Comparison of ENCODE assay signal across 14 mouse cellular contexts in the genomic region with DNA sequence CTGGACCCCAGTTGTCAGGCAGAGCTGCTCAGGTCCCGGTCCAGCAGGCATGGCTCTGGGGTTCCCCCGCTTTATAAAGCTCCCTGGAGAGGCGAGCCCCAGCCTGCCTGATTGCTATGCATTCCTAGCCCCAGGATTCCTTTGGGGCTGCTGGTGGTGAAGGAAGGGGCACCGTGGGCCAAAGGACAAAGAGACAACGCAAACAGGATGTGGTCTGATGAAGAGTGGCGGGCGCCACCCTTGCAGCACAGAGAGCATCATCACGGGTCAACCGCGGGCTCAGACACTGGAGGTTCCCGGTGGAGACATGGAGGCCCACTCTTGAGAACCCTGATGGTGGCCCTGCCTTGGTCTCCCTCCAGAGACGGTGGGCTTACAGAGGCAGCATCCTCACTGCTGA. TPM values are rescaled to one million over a fixed set of nuclear protein-coding genes. Genes with fewer than 3 reads are reported as not detected.
A peak's percentile ranks its signal among the peaks of the same experiment; 100 is the strongest.
DNase-seq lines count a peak whose midpoint lies in the region; ATAC-seq and TF ChIP-seq lines count a peak whose summit lies in the region.
"Had no signal": no experiment of that assay in that cellular context is flagged by ENCODE, and none has a peak within 500 bp of the region (broad histone marks: within the 10 kb centered on the region; RNA-seq: fewer than 3 reads in every experiment).

A gene (minus strand): TSS at position 137 of the 400 bp plus-strand sequence.

- H3K36me3 ChIP-seq in megakaryocyte, embryonic 14.5 days (replicated peaks; ENCODE audit: low read length) = peaks cover 27% of the 10 kb centered on the region
- H3K36me3 ChIP-seq in forebrain, postnatal 0 days (ENCODE audit: insufficient read depth) = no peaks in the 10 kb centered on the region
- H3K36me3 ChIP-seq: embryonic facial prominence, embryonic 12.5 days; liver, embryonic 15.5 days; stomach, embryonic 15.5 days had no signal

- H3K4me3 ChIP-seq in megakaryocyte, embryonic 14.5 days (replicated peaks) = peak within 1 kb of the TSS; percentile 76
- H3K4me3 ChIP-seq in forebrain, postnatal 0 days (ENCODE audit: low read depth, low read length) = no peak within 1 kb of the TSS
- H3K4me3 ChIP-seq: embryonic facial prominence, embryonic 12.5 days; liver, embryonic 15.5 days; stomach, embryonic 15.5 days had no signal

- peaks cover 72% of the 10 kb centered on the region for H3K27me3 ChIP-seq in megakaryocyte, embryonic 14.5 days (replicated peaks)
- H3K27me3 ChIP-seq in forebrain, postnatal 0 days (ENCODE audit: insufficient read depth, low read length) = no peaks in the 10 kb centered on the region
- H3K27me3 ChIP-seq: embryonic facial prominence, embryonic 12.5 days; stomach, embryonic 15.5 days had no signal

- H3K27ac ChIP-seq in forebrain, postnatal 0 days (ENCODE audit: low read depth, low read length) = no peak within 1 kb of the TSS
- H3K27ac ChIP-seq: embryonic facial prominence, embryonic 12.5 days; liver, embryonic 15.5 days; stomach, embryonic 15.5 days had no signal

- TF ChIP-seq CTCF in forebrain, postnatal 0 days (IDR thresholded peaks at IDR 0.05; ENCODE audit: low read depth) = no peak

- H3K4me2 ChIP-seq in forebrain, postnatal 0 days (ENCODE audit: low read depth) = no peak within 1 kb of the TSS
- H3K4me2 ChIP-seq: embryonic facial prominence, embryonic 12.5 days; liver, embryonic 15.5 days; stomach, embryonic 15.5 days had no signal

- DNase-seq in spleen, postnatal 36 days (ENCODE audit: low spot score in 2 of 2) = peak; percentile 43 to 45
- DNase-seq in spleen, postnatal 4 days (ENCODE audit: low spot score in 2 of 2) = no peak
- DNase-seq in urinary bladder, postnatal 14 days (ENCODE audit: low spot score) = no peak
- no peak for DNase-seq in testis, postnatal 14 days (ENCODE audit: low spot score)
- no peak for DNase-seq in forebrain, postnatal 0 days
- DNase-seq: adrenal gland, postnatal 10 days; cerebellum, adult 11-12 months; kidney, adult 8-10 months had no signal

- ATAC-seq in common myeloid progenitor, adult 5-6 weeks (replicated peaks; ENCODE audit: low read depth, poor library complexity, severe bottlenecking) = peak; percentile 37; the same call in 1 of the 2 replicates
- no peak for ATAC-seq in forebrain, postnatal 0 days

- H3K9me3 ChIP-seq in megakaryocyte, embryonic 14.5 days = no peaks in the 10 kb centered on the region
- no peaks in the 10 kb centered on the region for H3K9me3 ChIP-seq in forebrain, postnatal 0 days (ENCODE audit: low read length)
- H3K9me3 ChIP-seq: embryonic facial prominence, embryonic 12.5 days; liver, embryonic 15.5 days; stomach, embryonic 15.5 days had no signal

- no peak within 1 kb of the TSS for H3K9ac ChIP-seq in forebrain, postnatal 0 days
- H3K9ac ChIP-seq: embryonic facial prominence, embryonic 12.5 days; liver, embryonic 15.5 days; stomach, embryonic 15.5 days had no signal

- WGBS in forebrain, postnatal 0 days = 55% methylated on average over 11 of the region's 12 CpGs

- peaks cover 44% of the 10 kb centered on the region for H3K4me1 ChIP-seq in megakaryocyte, embryonic 14.5 days
- peaks cover 4% of the 10 kb centered on the region; the same call in 1 of the 2 replicates for H3K4me1 ChIP-seq in forebrain, postnatal 0 days (ENCODE audit: insufficient read depth)

RNA-seq across cellular contexts. Expression of the gene that starts here (rescaled TPM):
- total RNA-seq in common myeloid progenitor, adult 5-6 weeks (2017) = 0.19 and 0.27 TPM in 2 replicates
- 0.17 TPM in 1 of 2 replicates, not detected in the other for polyA plus RNA-seq in megakaryocyte, embryonic 14.5 days (2012; ENCODE audit: insufficient read depth, low replicate concordance)
- total RNA-seq in forebrain, postnatal 0 days (2014; rRNA removed) = 0.08 and 0.19 TPM in 2 replicates
- 0.06 TPM in 1 of 2 replicates, not detected in the other for polyA plus RNA-seq in forebrain, postnatal 0 days (2015; fragmentation: Nextera tagmentation; extraction: Ambion mirVana)
- total RNA-seq: adrenal gland, postnatal 10 days; megakaryocyte-erythroid progenitor cell, adult 5-6 weeks had no signal

Comparison
In these comparisons a context has a peak if more than half of its experiments do, and no peak if none do; other contexts are left out.
1. DNase-seq: peak in spleen, postnatal 36 days (2 of 2); none in spleen, postnatal 4 days (0 of 2), urinary bladder, postnatal 14 days (single experiment), testis, postnatal 14 days (single experiment) and forebrain, postnatal 0 days (single experiment).
2. Peak in ATAC-seq in common myeloid progenitor, adult 5-6 weeks; RNA of the gene not detected or under 1 TPM.